Mouse (Mus musculus) urinary bladder, postnatal 10 days (tissue): ENCODE data around the gene Hdgfl3.
"Not testable (repeated sequence)": the region's sequence is repeated elsewhere in the genome, so short reads cannot be mapped to it uniquely, and the experiment has no call there.

Experiments used
- DNase-seq: peaks from one replicate; pipeline ENCODE4 v3.0.0; 2022; ENCODE audit warnings: low spot score

Gene Hdgfl3

DNA sequence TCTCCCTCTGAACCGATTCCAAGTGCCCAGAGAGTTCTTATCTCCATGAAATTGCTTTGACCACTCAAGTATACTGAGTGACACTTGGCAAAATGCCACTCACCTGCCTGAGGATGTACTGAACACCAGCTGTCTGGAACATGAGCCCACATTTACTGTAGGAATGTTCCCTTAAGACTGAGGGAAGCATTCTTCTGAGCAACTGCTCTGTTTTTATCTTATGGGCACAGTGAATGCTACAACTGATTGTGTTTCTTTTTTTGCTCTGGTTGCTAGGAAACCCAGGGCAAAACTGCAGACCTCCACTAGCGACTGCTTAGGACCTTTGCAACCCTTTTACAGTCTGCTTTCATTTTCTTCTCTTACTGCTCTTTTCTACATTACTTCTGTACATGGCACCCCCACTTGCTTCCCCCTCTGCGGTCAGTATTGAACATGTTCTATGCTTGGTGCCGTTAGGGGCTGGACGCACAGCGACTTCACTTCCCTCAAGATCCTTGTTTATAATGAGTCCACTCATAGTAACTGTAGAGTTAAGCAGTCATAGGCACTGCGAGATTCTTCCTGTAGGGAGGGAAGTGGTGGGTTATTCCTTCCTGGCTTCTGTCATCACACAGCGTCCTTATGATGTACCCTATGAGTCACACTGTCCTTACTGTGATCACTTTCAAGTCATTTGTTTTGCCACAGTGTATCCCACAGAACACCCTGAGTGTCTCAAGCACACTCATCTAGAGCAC, 79.5 kb downstream of the Hdgfl3 start:
- no peak for DNase-seq

GRCm38 (mm10) chr7:81851706-81852105, 82.6 kb downstream of the Hdgfl3 start:
- no peak for DNase-seq

DNA sequence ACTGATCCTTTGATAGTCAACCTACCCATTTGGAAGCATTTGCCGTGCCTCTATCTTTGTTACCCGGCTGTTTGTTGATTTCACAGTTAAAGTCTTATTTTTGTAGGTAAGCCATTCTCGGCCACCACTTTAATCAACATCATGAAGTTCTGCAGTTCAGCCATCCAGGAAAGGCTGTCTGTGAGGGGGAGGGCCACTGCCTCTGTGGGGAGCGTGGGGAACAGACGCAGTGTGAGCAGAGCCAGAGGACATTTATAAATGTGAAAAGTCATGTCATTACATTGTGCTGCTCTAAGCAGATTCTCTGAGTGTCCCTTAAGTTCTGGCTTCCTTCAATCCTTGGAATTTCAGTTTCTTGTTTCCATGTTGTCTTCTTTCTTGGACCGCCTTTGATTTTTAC, 84.1 kb downstream of the Hdgfl3 start:
- DNase-seq, result no peak

GRCm38 (mm10) chr7:81849633-81850032, 84.6 kb downstream of the Hdgfl3 start:
- DNase-seq, result no peak

DNA sequence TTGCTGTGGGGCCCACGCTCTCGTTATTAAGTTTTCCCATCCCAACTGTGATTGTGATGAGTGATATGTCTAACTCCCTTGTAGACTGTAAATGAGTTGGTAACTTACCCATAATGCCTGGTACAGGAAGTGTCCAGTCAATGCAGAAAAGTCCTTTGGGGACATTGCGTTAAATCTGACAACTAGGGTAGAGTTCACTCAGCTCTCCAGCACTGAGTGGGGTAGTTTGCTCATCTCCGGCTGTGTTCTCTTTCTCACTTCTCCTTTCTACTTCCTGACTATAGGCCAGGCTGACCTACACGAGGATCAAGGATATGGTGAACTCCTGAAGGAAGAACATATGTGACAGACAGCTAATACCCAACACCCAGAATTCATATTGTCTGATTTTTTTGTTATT, 85.1 kb downstream of the Hdgfl3 start:
- no peak for DNase-seq

DNA sequence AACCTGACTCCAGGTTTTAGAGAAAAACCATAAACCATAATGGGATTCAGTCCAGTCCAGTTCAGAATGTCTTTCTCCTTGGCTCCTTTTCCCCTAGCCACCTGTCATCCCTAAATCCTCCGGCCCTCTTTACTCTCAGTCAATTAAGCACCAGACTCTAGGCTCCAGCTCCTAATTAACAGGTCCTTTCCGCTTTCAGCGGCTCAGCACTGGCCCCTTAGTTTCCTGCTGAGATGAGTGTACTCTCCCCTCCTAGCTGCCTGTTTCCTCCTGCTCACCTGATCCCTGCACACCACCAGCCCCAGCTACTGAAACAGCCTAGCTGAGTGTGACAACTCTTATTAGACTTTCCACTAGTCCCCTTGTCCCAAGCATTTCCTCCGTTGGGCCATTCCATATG, 86.5 kb downstream of the Hdgfl3 start:
- no peak for DNase-seq

DNA sequence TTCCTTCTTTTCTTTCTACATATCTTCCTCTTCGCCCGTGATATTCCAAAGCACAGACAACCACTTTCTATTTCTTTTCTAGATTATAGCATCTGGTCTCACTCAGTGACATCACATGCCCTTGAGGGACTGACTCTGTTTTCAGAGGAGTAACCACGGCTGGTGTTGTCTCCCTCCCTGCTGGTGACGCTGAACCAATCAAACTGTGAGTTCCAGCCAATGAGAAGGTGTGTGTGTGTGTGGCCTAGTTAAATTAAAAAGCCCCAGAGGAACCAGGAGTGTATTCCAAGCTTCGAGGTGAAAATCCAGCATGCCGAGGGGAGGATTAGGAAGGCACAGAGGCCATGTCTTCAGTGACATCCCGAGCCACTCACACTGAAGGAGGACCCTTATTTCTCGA, 87.3 kb downstream of the Hdgfl3 start:
- DNase-seq, result no peak

DNA sequence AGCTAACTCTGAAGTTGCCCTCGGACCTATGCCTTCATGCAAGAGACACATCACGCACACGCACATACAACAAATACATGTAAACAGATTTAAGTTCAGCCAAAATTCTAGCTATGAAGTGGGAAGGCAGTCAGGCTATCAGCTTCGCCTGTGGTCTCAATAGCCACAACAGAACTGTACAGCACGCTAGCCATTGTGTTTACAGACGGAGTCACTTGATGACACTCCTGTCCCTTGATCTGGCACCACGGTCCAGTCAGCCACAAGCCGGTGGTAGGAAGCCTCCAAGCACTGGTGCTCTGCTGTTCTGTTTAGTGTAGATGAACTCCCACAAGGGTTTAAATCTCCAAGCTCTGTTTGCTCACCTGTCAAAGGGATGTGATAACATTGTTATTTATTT, 88.3 kb downstream of the Hdgfl3 start:
- no peak for DNase-seq

DNA sequence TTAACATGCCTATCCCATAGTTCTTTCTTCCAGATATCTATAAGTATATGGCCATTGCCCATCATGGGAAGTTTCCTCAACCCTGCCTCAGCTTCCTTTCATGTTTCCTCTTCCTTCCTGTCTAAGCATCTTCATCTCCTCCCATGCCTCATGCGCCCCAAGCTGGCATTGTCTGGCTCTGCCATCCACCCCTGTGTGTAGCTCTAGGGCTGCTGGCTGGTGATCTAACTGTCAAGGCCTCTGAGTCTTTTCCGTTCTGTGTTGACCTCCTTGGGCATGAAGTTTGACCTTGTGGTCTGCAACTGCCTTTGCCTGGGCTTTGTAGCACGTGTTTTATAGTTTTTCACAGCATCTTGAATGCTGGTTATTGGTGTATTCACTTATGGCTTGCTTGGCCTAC, 89.0 kb downstream of the Hdgfl3 start:
- no peak for DNase-seq

GRCm38 (mm10) chr7:81844801-81845200, 89.5 kb downstream of the Hdgfl3 start:
- no peak for DNase-seq

GRCm38 (mm10) chr7:81843903-81844302, 90.4 kb downstream of the Hdgfl3 start:
- DNase-seq, result no peak

DNA sequence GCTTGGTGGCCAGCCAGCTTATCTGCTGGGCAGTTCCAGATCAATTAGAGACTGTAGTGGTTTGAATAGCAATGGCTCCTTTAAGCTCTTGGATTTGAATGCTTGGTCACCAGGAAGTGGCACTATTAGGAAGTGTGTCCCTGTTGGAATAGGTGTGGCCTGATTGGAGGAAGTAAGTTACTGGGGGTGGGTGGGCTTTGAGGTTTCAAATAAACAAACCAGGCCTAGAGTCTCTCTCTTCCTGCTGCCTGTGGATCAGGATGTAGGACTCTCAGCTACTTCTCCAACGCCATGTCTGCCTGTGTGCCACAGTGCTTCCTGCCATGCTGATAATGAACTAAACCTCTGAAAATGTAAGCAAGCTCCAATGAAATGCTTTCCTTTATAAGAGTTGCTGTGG, 91.3 kb downstream of the Hdgfl3 start:
- DNase-seq, result no peak

GRCm38 (mm10) chr7:81842141-81842540, 92.1 kb downstream of the Hdgfl3 start:
- DNase-seq, result no peak

DNA sequence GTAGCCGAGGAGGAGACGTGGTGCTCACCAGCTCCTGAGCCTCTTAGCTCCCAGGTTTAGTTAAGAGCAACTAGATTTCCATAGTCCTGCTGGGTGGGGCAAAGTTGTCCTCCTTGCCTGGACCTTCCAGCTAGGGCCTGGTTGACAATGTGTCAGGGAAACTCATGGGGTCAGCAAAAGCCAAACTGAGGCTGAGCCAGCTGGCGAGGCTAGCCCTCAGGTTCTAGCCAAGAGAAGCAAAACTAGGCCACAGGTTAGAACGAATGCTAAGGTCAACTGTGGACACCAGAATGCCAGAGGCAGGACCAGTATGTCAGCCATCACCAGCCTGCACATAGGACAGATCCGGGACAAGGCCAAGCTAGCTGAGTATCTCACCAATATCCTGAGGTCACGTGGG, 92.8 kb downstream of the Hdgfl3 start:
- DNase-seq, result no peak

GRCm38 (mm10) chr7:81840661-81841181, 93.6 kb downstream of the Hdgfl3 start:
- no peak for DNase-seq

DNA sequence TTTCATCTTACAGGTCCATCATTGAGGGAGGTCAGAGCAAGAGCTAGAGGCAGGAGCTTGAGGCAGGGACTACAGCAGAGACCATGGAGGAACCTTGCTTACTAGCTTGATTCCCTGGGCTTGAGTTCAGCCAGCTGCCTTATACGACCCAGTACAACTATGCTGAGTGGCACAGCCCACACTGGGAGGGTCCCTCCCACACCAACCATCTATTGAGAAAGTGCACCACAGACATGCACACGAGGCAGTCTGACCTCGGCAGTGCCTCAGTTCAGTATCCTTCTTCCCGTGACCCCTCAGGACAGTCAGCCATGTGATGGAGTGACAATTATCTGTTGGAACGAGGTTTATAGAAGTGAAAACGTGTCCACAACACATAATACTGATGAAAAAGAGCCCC, 94.5 kb downstream of the Hdgfl3 start:
- DNase-seq, result no peak

GRCm38 (mm10) chr7:81837771-81838170, 96.5 kb downstream of the Hdgfl3 start:
- not testable (repeated sequence) for DNase-seq

- DNase-seq, result no peak
Observed at GRCm38 (mm10) chr7:81835430-81835829, 98.8 kb downstream of the Hdgfl3 start.

DNA sequence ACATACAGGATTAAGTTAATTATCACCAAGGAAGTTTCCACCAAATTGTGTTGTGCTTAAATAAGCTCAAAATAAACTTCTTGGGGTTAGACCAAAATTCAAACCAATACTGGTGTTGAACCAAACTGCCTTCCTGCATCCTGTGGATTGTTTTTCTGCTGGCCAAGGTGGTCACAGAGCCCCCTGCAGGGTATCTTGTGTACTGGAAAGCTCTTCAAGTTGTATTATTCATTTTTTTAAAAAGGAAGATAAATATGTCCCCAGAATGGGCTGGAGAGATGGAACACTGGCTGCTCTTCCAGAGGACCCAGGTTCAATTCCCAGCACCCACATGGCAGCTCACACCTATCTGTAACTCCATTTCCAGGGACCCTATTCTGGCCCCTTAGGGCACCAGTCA, 99.4 kb downstream of the Hdgfl3 start:
- no peak for DNase-seq
